ENCODE assay signal across 14 mouse cellular contexts in genomic region chr17:80809275-80809674, GRCm38 (mm10).
DNase-seq lines count a peak whose midpoint lies in the region; ATAC-seq lines count a peak whose summit lies in the region.
"Had no signal": no experiment of that assay in that cellular context is flagged by ENCODE, and none has a peak within 500 bp of the region (broad histone marks: within the 10 kb centered on the region; RNA-seq: fewer than 3 reads in every experiment).

No protein-coding gene starts in this region.

- H3K9ac ChIP-seq in hindbrain, embryonic 14.5 days, result no peak overlapping the region
- H3K9ac ChIP-seq in hindbrain, embryonic 13.5 days, result no peak overlapping the region
- H3K9ac ChIP-seq: heart, embryonic 12.5 days; hindbrain, embryonic 12.5 days; liver, postnatal 0 days had no signal

- H3K4me3 ChIP-seq in hindbrain, embryonic 14.5 days (replicated peaks; ENCODE audit: low read length), result no peak overlapping the region
- no peak overlapping the region for H3K4me3 ChIP-seq in hindbrain, embryonic 13.5 days
- H3K4me3 ChIP-seq: heart, embryonic 12.5 days; hindbrain, embryonic 12.5 days had no signal

- H3K9me3 ChIP-seq in hindbrain, embryonic 14.5 days (ENCODE audit: control insufficient read depth, low read length), result no peaks in the 10 kb centered on the region
- no peaks in the 10 kb centered on the region for H3K9me3 ChIP-seq in hindbrain, embryonic 13.5 days
- H3K9me3 ChIP-seq: heart, embryonic 12.5 days; hindbrain, embryonic 12.5 days had no signal

- H3K4me1 ChIP-seq in hindbrain, embryonic 14.5 days (replicated peaks; ENCODE audit: control insufficient read depth, insufficient read depth, low read length), result no peaks in the 10 kb centered on the region
- no peaks in the 10 kb centered on the region for H3K4me1 ChIP-seq in hindbrain, embryonic 13.5 days (replicated peaks)
- H3K4me1 ChIP-seq: hindbrain, embryonic 12.5 days had no signal

- WGBS in hindbrain, embryonic 14.5 days, result 53% methylated on average over 5 of the region's 5 CpGs
- WGBS in hindbrain, embryonic 13.5 days, result 66% methylated on average over 5 of the region's 5 CpGs

- 0 out of 2 replicates have a peak, but pooled peaks have one; percentile 14 for ATAC-seq in hindbrain, embryonic 14.5 days (ENCODE audit: low FRiP score)
- ATAC-seq in hindbrain, embryonic 13.5 days (ENCODE audit: low FRiP score), result no peak
- no peak for ATAC-seq in granulocyte monocyte progenitor cell, adult 5-6 weeks (replicated peaks; ENCODE audit: poor library complexity, severe bottlenecking)
- ATAC-seq: liver, postnatal 0 days had no signal

- no peaks in the 10 kb centered on the region for H3K27me3 ChIP-seq in hindbrain, embryonic 14.5 days (ENCODE audit: control insufficient read depth, insufficient read depth, low read length)
- no peaks in the 10 kb centered on the region for H3K27me3 ChIP-seq in hindbrain, embryonic 13.5 days
- H3K27me3 ChIP-seq: heart, embryonic 12.5 days; hindbrain, embryonic 12.5 days had no signal

- no peak for DNase-seq in hindbrain, embryonic 14.5 days (ENCODE audit: low spot score)
- peak; percentile 63 for DNase-seq in right cerebral cortex, adult 18-20 months
- DNase-seq in right cerebral cortex, postnatal 14 days, result no peak
- DNase-seq in cerebellum, adult 9-10 months, result peak; percentile 84
- DNase-seq in spleen, postnatal 14 days (ENCODE audit: low spot score in 2 of 2), result no peak
- DNase-seq in embryo, embryonic 10.5 days (ENCODE audit: low spot score), result no peak
- DNase-seq: adrenal gland, postnatal 36 days; B cell, adult 2 months; liver, postnatal 0 days; spleen, adult 18-20 months had no signal

- no peaks in the 10 kb centered on the region for H3K36me3 ChIP-seq in hindbrain, embryonic 14.5 days (replicated peaks; ENCODE audit: control insufficient read depth, insufficient read depth)
- H3K36me3 ChIP-seq in hindbrain, embryonic 13.5 days, result no peaks in the 10 kb centered on the region
- H3K36me3 ChIP-seq: heart, embryonic 12.5 days; hindbrain, embryonic 12.5 days had no signal

- H3K4me2 ChIP-seq in hindbrain, embryonic 14.5 days (replicated peaks), result no peak overlapping the region
- H3K4me2 ChIP-seq in hindbrain, embryonic 13.5 days, result no peak overlapping the region
- H3K4me2 ChIP-seq: heart, embryonic 12.5 days; hindbrain, embryonic 12.5 days had no signal

- no peak overlapping the region for H3K27ac ChIP-seq in hindbrain, embryonic 14.5 days
- no peak overlapping the region for H3K27ac ChIP-seq in hindbrain, embryonic 13.5 days
- H3K27ac ChIP-seq: hindbrain, embryonic 12.5 days had no signal

Comparison
In these comparisons a context has a peak if more than half of its experiments do, and no peak if none do; other contexts are left out.
1. DNase-seq: peak in right cerebral cortex, adult 18-20 months (single experiment) and cerebellum, adult 9-10 months (single experiment); none in hindbrain, embryonic 14.5 days (single experiment), right cerebral cortex, postnatal 14 days (single experiment), spleen, postnatal 14 days (0 of 2) and embryo, embryonic 10.5 days (single experiment).